Mouse (Mus musculus): ENCODE results near the gene Mybl2. TPM values are rescaled to one million over a fixed set of nuclear protein-coding genes. Genes with fewer than 3 reads are reported as not detected.

The Mybl2 gene
- polyA plus RNA-seq, 1 experiment from 2014 or later: 46.9 TPM

DNA sequence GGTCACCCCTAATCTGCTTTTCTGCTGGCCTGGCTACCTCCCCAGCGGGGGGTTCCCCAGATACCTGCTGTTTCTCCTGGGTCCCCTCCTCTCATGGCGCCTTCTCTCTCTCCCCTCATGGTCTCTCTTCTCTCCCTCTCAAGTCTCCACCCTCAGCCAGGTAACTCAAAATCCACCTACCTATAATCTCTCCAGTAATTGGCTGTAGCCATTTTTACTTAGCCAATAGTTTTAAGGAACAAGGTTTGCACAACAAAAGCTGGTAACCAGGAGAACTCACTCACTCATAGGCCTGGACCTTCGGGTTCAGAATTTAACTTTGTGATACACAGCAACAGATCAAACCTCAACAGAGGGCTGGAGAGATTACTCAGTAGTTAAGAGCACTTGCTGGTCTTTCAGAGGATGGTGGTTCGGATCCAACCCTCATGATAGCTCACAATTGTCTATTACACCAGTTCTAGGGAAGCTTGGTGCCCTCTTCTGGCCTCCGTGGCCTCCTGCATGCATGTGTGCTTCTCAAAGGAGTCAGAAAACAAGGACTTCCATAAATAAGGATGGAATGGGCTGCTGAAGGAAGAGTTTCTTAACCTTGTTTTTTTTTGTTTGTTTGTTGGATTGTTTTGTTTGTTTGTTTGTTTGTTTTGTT lies 35.1 kb downstream of the Mybl2 start:
- Histone ChIP-seq H3K4me3 (replicated peaks) (no peak overlapping the region), H3K36me3 (replicated peaks) (peaks cover 8% of the 10 kb centered on the region; the same call in 1 of the 2 replicates), H3K9me3 (replicated peaks) (no peaks in the 10 kb centered on the region), H3K4me2 (no peak overlapping the region), H3K27ac (replicated peaks) (no peak overlapping the region), H3K9ac (no peak overlapping the region), H3K4me1 (replicated peaks) (no peaks in the 10 kb centered on the region), H3K27me3 (no peaks in the 10 kb centered on the region)
- WGBS (ENCODE audit: insufficient replicate concordance): 54% methylated on average over 5 of the region's 5 CpGs
- ATAC-seq (ENCODE audit: insufficient read depth): no peak

DNA sequence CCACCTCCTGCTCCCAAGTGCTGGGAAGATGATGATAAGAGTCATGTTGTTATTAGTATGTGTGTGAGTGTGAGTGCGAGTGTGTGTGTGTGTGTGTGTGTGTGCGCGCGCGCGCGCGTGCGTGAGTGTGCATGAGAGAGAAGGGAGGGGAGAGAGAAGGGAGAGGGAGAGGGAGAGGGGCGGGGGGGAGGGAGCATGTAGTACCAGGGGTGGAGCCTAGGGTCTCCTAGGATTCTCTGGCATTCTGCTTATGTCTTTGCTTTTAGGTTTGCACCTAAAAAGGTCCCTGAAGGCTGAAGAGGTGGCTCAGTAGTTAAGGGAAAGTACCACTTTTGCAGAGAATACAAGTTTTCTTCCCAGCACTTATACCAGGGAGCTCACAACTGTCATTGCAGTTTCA lies 40.4 kb downstream of the Mybl2 start:
- no peaks in the 10 kb centered on the region for H3K36me3 ChIP-seq (replicated peaks)
- H3K9me3 ChIP-seq (replicated peaks): no peaks in the 10 kb centered on the region
- ATAC-seq (ENCODE audit: insufficient read depth): no peak
- H3K9ac ChIP-seq: no peak overlapping the region
- H3K4me1 ChIP-seq (replicated peaks): 0 out of 2 replicates have a peak, but pooled peaks cover under 1% of the 10 kb centered on the region
- H3K4me3 ChIP-seq (replicated peaks): no peak overlapping the region
- 83% methylated on average over 10 of the region's 10 CpGs for WGBS (ENCODE audit: insufficient replicate concordance)
- H3K27ac ChIP-seq (replicated peaks): no peak overlapping the region
- no peaks in the 10 kb centered on the region for H3K27me3 ChIP-seq
- H3K4me2 ChIP-seq: no peak overlapping the region

DNA sequence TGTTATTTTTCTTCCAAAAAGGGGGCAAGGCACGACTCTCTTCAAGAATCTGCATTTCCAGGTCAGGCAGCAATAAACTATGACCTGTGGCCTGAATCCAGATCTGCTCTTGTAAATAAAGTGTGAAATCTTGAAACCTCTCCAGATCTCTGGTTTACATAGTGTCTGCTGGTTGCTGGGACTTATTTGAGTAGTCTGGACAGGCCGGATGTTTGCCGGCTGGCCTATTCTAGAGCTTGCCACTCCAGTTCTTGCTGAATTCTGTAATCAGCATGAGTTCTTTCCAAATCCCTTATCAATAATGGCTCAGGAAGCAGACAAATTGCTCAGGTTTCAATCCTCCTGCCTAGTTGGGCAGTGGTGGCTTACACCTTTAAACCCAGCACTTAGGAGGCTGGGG lies 41.3 kb downstream of the Mybl2 start:
- peak; percentile 58; the same call in 1 of the 2 replicates for ATAC-seq (ENCODE audit: insufficient read depth)

DNA sequence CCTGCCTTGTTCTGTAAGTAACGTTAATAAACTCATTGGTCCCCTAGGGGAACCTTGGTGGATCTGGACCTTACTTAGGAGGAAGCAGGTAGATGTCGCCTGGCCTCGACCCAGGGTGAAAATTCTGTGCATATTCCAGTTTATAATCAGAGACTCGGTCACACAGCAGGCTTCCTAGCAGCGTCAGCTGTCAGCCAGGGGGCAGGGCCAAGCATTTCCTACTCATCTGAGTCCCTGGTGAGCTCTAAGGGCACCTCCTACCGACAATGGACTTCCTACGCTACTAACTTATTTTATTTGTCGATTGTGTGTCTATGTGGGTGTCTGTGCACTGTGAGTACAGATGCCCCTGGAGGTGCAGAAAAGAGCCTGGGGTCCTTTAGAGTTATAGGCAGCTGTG lies 45.4 kb downstream of the Mybl2 start:
- Histone ChIP-seq H3K4me1 (replicated peaks) (0 out of 2 replicates have a peak, but pooled peaks cover 9% of the 10 kb centered on the region), H3K27me3 (no peaks in the 10 kb centered on the region), H3K9me3 (replicated peaks) (no peaks in the 10 kb centered on the region), H3K4me3 (replicated peaks) (no peak overlapping the region), H3K9ac (no peak overlapping the region), H3K27ac (replicated peaks) (no peak overlapping the region), H3K36me3 (replicated peaks) (no peaks in the 10 kb centered on the region), H3K4me2 (no peak overlapping the region)
- 30% methylated on average over 8 of the region's 8 CpGs for WGBS (ENCODE audit: insufficient replicate concordance)
- ATAC-seq (ENCODE audit: insufficient read depth): no peak

More for the DNA sequence above, 41.3 kb downstream of the Mybl2 start:
- H3K36me3 ChIP-seq (replicated peaks): no peaks in the 10 kb centered on the region
- WGBS (ENCODE audit: insufficient replicate concordance): 69% methylated on average over 3 of the region's 3 CpGs
- H3K4me2 ChIP-seq: no peak overlapping the region
- H3K4me1 ChIP-seq (replicated peaks): 0 out of 2 replicates have a peak, but pooled peaks cover 4% of the 10 kb centered on the region
- no peak overlapping the region for H3K9ac ChIP-seq
- no peak overlapping the region for H3K4me3 ChIP-seq (replicated peaks)
- H3K9me3 ChIP-seq (replicated peaks): no peaks in the 10 kb centered on the region
- H3K27ac ChIP-seq (replicated peaks): 0 out of 2 replicates have a peak overlapping the region, but pooled peaks have one; percentile 41
- no peaks in the 10 kb centered on the region for H3K27me3 ChIP-seq

DNA sequence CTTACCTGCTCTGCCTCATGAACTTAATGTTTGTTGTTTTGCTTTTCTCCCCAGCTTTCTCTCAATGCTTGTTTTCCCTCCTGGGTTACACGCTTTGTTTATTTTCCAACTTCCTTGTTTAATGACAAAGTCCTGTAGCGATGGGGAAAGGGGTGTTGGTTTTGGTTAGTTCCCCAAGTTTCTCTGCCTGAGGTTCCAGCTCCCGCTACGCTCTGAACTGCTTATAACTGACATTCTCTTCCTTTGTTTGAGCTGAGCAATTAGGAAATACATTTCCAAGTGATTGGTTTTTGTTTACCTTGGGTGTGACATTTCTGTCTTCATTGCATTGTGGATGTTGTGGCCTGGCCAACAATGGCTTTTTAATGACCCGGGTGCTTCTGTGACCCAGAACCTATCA lies 46.1 kb downstream of the Mybl2 start:
- no peak for ATAC-seq (ENCODE audit: insufficient read depth)
- 28% methylated on average over 5 of the region's 5 CpGs for WGBS (ENCODE audit: insufficient replicate concordance)
- H3K4me2 ChIP-seq: no peak overlapping the region

DNA sequence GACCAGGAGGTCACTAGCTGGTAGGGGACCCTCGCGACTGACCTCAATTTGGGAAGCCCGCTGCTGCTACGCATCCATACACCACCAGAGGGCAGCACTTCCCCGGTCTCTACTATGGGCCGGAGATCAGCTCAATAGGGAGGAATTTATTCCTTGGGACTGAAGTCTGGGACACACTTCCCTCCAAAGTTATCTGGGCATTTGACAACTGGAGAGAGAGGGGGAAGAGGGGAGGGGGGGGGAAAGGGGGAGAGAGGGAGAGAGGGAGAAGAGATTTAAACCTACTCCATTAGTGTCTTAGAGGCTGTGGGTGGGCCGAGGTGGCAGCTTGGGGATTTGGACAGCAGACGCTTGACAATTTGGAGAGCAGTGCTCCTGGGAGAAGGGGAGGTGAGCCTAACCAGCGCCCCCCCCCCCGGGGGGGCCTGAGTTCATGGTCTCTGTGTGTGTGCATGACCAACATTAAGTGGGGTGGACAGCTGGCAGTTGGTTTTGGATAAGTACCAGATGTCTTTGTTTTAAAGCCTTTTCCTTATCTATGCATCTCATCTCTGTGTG lies 47.2 kb downstream of the Mybl2 start:
- no peak overlapping the region for H3K4me2 ChIP-seq
- ATAC-seq (ENCODE audit: insufficient read depth): no peak
- no peaks in the 10 kb centered on the region for H3K9me3 ChIP-seq (replicated peaks)
- H3K36me3 ChIP-seq (replicated peaks): no peaks in the 10 kb centered on the region
- 7% methylated on average over 10 of the region's 10 CpGs for WGBS (ENCODE audit: insufficient replicate concordance)
- no peaks in the 10 kb centered on the region for H3K27me3 ChIP-seq
- no peak overlapping the region for H3K27ac ChIP-seq (replicated peaks)
- no peak overlapping the region for H3K9ac ChIP-seq
- H3K4me3 ChIP-seq (replicated peaks): no peak overlapping the region
- H3K4me1 ChIP-seq (replicated peaks): 0 out of 2 replicates have a peak, but pooled peaks cover 9% of the 10 kb centered on the region

More for the DNA sequence above, 46.1 kb downstream of the Mybl2 start:
- H3K36me3 ChIP-seq (replicated peaks): no peaks in the 10 kb centered on the region
- no peaks in the 10 kb centered on the region for H3K9me3 ChIP-seq (replicated peaks)
- H3K4me3 ChIP-seq (replicated peaks): no peak overlapping the region
- H3K9ac ChIP-seq: no peak overlapping the region
- H3K27me3 ChIP-seq: no peaks in the 10 kb centered on the region
- H3K4me1 ChIP-seq (replicated peaks): 0 out of 2 replicates have a peak, but pooled peaks cover 9% of the 10 kb centered on the region
- no peak overlapping the region for H3K27ac ChIP-seq (replicated peaks)

DNA sequence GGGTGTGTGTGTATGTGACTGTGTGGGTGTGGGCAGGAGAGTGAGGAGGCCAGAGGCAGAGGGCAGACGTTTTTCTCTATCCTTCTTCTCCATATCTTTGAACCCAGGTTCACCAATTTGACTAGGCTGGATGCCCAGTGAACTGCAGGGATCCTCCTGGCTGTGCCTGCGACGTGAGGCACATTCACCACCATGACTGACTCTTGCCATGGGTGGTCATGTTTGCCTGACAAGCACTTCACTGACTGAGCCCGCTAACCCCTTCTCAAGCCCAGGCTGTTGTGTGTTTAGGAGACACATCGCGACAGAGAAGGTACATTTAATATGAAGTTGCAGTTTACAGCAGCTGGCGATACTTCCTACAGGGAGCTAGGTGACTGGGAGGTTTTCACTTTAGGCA lies 47.7 kb downstream of the Mybl2 start:
- Histone ChIP-seq H3K9ac (no peak overlapping the region), H3K27ac (replicated peaks) (no peak overlapping the region), H3K36me3 (replicated peaks) (no peaks in the 10 kb centered on the region), H3K9me3 (replicated peaks) (no peaks in the 10 kb centered on the region), H3K4me1 (replicated peaks) (0 out of 2 replicates have a peak, but pooled peaks cover 9% of the 10 kb centered on the region), H3K4me2 (no peak overlapping the region), H3K4me3 (replicated peaks) (no peak overlapping the region), H3K27me3 (no peaks in the 10 kb centered on the region)
- WGBS (ENCODE audit: insufficient replicate concordance): 64% methylated on average over 7 of the region's 7 CpGs
- no peak for ATAC-seq (ENCODE audit: insufficient read depth)

DNA sequence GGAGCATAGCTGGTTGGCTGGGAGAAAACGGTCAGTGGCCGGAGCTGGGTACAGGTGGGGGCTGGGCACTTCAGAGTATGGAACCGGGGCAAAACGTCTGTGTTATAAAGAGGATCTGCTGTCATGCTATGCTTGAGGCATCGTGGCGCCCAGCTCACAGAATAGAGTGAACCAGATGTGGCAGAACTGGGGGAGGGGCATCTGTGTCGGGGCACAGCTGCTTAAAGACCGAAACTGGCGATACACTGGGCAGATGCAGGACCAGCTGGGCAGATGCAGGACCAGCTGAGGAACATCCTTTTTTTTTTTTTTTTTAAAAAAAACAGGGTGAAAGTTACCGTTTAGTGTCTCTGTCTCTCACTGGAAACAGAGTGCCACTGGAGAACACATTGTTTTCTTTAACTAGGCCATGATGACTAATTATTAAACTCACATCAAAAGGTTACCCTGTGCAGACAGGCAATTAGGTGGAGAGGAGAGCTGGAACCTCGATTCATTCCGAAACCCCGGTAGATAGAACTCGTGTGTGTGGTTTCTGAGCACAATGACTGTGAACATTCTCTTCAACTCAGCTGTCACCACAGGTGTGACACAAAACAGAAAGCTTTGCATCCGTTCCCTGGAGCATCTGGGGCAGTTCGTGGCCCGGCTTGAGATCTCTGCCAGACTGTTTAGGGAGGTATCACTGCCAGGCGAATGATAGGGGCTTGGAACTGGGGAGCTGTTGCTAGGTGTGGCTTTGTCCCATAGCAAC lies 48.6 kb downstream of the Mybl2 start:
- Histone ChIP-seq H3K9ac (no peak overlapping the region), H3K9me3 (replicated peaks) (no peaks in the 10 kb centered on the region), H3K27me3 (no peaks in the 10 kb centered on the region), H3K36me3 (replicated peaks) (no peaks in the 10 kb centered on the region), H3K4me1 (replicated peaks) (0 out of 2 replicates have a peak, but pooled peaks cover 9% of the 10 kb centered on the region), H3K27ac (replicated peaks) (no peak overlapping the region), H3K4me2 (no peak overlapping the region), H3K4me3 (replicated peaks) (no peak overlapping the region)
- WGBS (ENCODE audit: insufficient replicate concordance): 59% methylated on average over 18 of the region's 18 CpGs
- ATAC-seq (ENCODE audit: insufficient read depth): no peak

DNA sequence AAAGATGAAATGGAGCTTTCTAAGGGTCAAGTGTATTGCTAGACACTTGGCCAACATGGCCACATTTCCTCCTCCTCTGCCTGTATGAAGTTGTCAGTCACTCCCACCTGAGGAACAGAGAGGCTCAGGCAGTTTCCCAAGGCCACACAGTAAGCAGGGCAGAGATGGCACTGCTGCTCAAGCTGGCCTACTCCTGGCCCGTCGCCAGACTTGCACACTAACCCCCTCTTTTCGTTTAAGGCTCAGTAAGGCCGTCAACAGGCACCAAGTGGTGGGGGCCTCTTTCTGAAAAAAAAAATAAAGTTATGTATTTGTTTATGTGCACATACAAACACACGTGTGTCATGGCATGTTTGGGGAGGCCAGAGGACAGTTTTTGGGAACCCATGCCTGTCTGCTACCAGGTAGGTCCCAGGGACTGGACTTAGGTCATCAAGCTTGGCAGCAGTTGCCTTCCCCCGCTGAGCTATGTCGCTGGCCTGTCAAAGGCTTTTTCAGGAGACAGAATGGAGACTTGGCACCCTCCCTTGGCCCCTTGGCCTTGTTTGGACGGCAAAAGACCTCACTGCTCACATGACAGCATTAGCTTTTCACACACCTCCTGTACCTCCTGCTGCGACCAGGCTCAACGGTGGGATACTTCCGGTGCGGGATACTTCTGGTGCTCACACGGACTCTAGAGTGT lies 49.7 kb downstream of the Mybl2 start:
- ATAC-seq (ENCODE audit: insufficient read depth): no peak
- Histone ChIP-seq H3K27me3 (no peaks in the 10 kb centered on the region), H3K9ac (no peak overlapping the region), H3K27ac (replicated peaks) (no peak overlapping the region), H3K4me2 (no peak overlapping the region), H3K4me3 (replicated peaks) (no peak overlapping the region), H3K9me3 (replicated peaks) (no peaks in the 10 kb centered on the region), H3K36me3 (replicated peaks) (no peaks in the 10 kb centered on the region), H3K4me1 (replicated peaks) (0 out of 2 replicates have a peak, but pooled peaks cover 9% of the 10 kb centered on the region)
- WGBS (ENCODE audit: insufficient replicate concordance): 71% methylated on average over 13 of the region's 13 CpGs

DNA sequence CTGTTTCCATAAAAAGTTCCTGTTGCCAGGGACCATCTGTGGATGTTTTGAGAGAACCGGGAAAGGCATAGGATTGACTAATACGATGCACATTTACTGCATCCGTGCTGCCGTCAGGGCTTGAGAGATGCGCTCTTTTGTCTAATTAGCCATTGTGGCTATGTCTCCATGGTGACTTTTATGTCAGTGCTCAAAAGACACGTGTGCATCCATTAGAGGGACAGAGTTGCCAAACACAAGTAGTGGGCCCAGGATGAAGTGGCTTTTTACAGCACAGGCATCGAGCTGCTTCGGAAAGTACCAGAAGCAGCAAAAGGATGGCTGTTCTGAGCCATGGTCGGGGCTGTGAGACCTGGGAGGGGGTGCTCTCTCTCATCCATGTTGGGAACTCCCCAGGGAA lies 53.9 kb downstream of the Mybl2 start:
- Histone ChIP-seq H3K27ac (replicated peaks) (no peak overlapping the region), H3K4me3 (replicated peaks) (no peak overlapping the region), H3K4me2 (no peak overlapping the region), H3K36me3 (replicated peaks) (no peaks in the 10 kb centered on the region), H3K27me3 (no peaks in the 10 kb centered on the region), H3K4me1 (replicated peaks) (no peaks in the 10 kb centered on the region), H3K9ac (no peak overlapping the region), H3K9me3 (replicated peaks) (no peaks in the 10 kb centered on the region)
- 70% methylated on average over 9 of the region's 9 CpGs for WGBS (ENCODE audit: insufficient replicate concordance)
- no peak for ATAC-seq (ENCODE audit: insufficient read depth)

DNA sequence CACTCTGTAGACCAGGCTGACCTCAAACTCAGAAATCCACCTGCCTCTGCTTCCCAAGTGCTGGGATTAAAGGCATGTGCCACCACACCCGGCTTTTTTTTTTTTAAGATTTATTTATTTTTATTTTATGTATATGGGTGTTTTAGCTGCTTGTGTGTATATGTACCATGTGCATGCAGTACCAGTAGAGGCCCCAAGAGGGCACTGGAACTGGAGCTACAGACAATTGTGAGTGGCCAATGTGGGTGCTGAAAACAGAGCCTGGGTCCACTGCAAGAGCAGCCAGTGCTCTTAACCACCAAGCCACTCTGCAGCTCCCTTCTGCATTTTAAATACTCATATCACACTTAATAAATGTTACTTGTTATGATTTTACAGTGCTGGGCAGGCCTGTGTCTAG lies 56.2 kb downstream of the Mybl2 start:
- ATAC-seq (ENCODE audit: insufficient read depth): no peak
- no peak overlapping the region for H3K9ac ChIP-seq

More for the DNA sequence above, 56.2 kb downstream of the Mybl2 start:
- no peaks in the 10 kb centered on the region for H3K9me3 ChIP-seq (replicated peaks)
- no peaks in the 10 kb centered on the region for H3K36me3 ChIP-seq (replicated peaks)
- no peak overlapping the region for H3K4me2 ChIP-seq
- H3K27ac ChIP-seq (replicated peaks): no peak overlapping the region
- WGBS (ENCODE audit: insufficient replicate concordance): 85% methylated on average over 1 of the region's 1 CpGs
- H3K4me3 ChIP-seq (replicated peaks): no peak overlapping the region
- H3K27me3 ChIP-seq: no peaks in the 10 kb centered on the region
- H3K4me1 ChIP-seq (replicated peaks): no peaks in the 10 kb centered on the region
